Mouse (Mus musculus) heart, embryonic 16.5 days (tissue): ENCODE measurements around the gene Fam234a. TPM values are rescaled to one million over a fixed set of nuclear protein-coding genes. Genes with fewer than 3 reads are reported as not detected.

ENCODE experiments used
- ATAC-seq: fragments of 200-750 bp; cut with Nextera tagmentation; replicated peaks from 2 replicates; pipeline ENCODE4 v1.8.0; 2017; ENCODE audit warnings: moderate number of reproducible peaks; ENCODE audit not compliant: insufficient read depth, low FRiP score; ENCODE audit errors: extremely low read depth
- H3K27ac ChIP-seq: fragments of 300-500 bp; sonication (generic); 2 replicates; pipeline ENCODE4 v1.5.1; 2014; ENCODE audit warnings: mild to moderate bottlenecking, low read length, control low read depth, moderate library complexity
- H3K27me3 ChIP-seq: fragments of 300-500 bp; sonication (generic); 2 replicates; pipeline ENCODE4 v1.6.1; 2014; ENCODE audit warnings: low read length, mixed read lengths; ENCODE audit not compliant: control insufficient read depth, insufficient read depth
- H3K36me3 ChIP-seq: fragments of 300-500 bp; sonication (generic); 2 replicates; pipeline ENCODE4 v1.6.1; 2014; ENCODE audit not compliant: control insufficient read depth, insufficient read depth
- H3K4me1 ChIP-seq: fragments of 300-500 bp; sonication (generic); 2 replicates; pipeline ENCODE4 v1.6.1; 2014; ENCODE audit warnings: low read length, mixed read lengths; ENCODE audit not compliant: control insufficient read depth, insufficient read depth
- H3K4me2 ChIP-seq: fragments of 300-500 bp; sonication (generic); 2 replicates; pipeline ENCODE4 v1.6.1; 2014; ENCODE audit warnings: low read depth, mild to moderate bottlenecking, control low read depth, low read length
- H3K4me3 ChIP-seq: fragments of 300-500 bp; sonication (generic); 2 replicates; pipeline ENCODE4 v1.5.1; 2014; ENCODE audit warnings: mild to moderate bottlenecking, control low read depth, low read length
- H3K9ac ChIP-seq: fragments of 300-500 bp; sonication (generic); 2 replicates; pipeline ENCODE4 v1.6.1; 2014; ENCODE audit warnings: low read length, control low read depth
- H3K9me3 ChIP-seq: fragments of 300-500 bp; sonication (generic); replicated peaks from 2 replicates; pipeline ENCODE4 v1.6.1; 2016; ENCODE audit warnings: low read length; ENCODE audit not compliant: control insufficient read depth
- WGBS: fragments of 180-500 bp; shearing (Covaris S2); extraction: QIAGEN DNeasy Blood & Tissue Kit; methylation state at CpG from one replicate; pipeline ENCODE4 v1.1.7; 2014; 5-methylcytosine and 5-hydroxymethylcytosine counted together
- polyA plus RNA-seq: library from polyadenylated mRNA; unstranded; fragments of >200 nt; fragmentation: Nextera tagmentation; extraction: Ambion mirVana; gene quantifications from 2 replicates; pipeline ENCODE4 v1.2.1, GENCODE M21; 2015

Fam234a gene
- polyA plus RNA-seq, 1 experiment from 2014 or later, result 48.6 TPM

GRCm38 (mm10) chr17:26212681-26213080 lies 31.4 kb downstream of the Fam234a start:
- no peak overlapping the region for H3K27ac ChIP-seq
- H3K4me1 ChIP-seq, result no peaks in the 10 kb centered on the region
- ATAC-seq, result no peak
- H3K27me3 ChIP-seq, result no peaks in the 10 kb centered on the region
- H3K4me2 ChIP-seq, result no peak overlapping the region
- WGBS, result 81% methylated on average over 11 of the region's 11 CpGs
- no peak overlapping the region for H3K9ac ChIP-seq
- no peaks in the 10 kb centered on the region for H3K9me3 ChIP-seq
- no peak overlapping the region for H3K4me3 ChIP-seq
- H3K36me3 ChIP-seq, result no peaks in the 10 kb centered on the region

- WGBS, result 83% methylated on average over 7 of the region's 7 CpGs
- Histone ChIP-seq H3K27ac (no peak overlapping the region), H3K4me3 (no peak overlapping the region), H3K9ac (no peak overlapping the region), H3K36me3 (no peaks in the 10 kb centered on the region), H3K9me3 (no peaks in the 10 kb centered on the region), H3K4me1 (no peaks in the 10 kb centered on the region), H3K4me2 (no peak overlapping the region), H3K27me3 (no peaks in the 10 kb centered on the region)
- ATAC-seq, result no peak
Measured at GRCm38 (mm10) chr17:26212241-26212640, 31.8 kb downstream of the Fam234a start.

- H3K27ac ChIP-seq, result no peak within 1 kb of the TSS
- no peak within 1 kb of the TSS for H3K4me2 ChIP-seq
- H3K27me3 ChIP-seq, result peaks cover 12% of the 10 kb centered on the region
- WGBS, result 85% methylated on average over 12 of the region's 12 CpGs
- ATAC-seq, result no peak
- H3K36me3 ChIP-seq, result no peaks in the 10 kb centered on the region
- H3K9me3 ChIP-seq, result no peaks in the 10 kb centered on the region
- H3K4me3 ChIP-seq, result no peak within 1 kb of the TSS
- peaks cover 3% of the 10 kb centered on the region; the same call in 1 of the 2 replicates for H3K4me1 ChIP-seq
- H3K9ac ChIP-seq, result no peak within 1 kb of the TSS
Measured at GRCm38 (mm10) chr17:26207686-26208085, 36.4 kb downstream of the Fam234a start, which contains the start of gene Arhgdig. Gene Arhgdig, minus strand, starts transcription at chr17:26207786.

- Histone ChIP-seq H3K27me3 (peaks cover 24% of the 10 kb centered on the region), H3K4me3 (no peak overlapping the region), H3K9me3 (no peaks in the 10 kb centered on the region), H3K4me2 (no peak overlapping the region), H3K36me3 (no peaks in the 10 kb centered on the region), H3K9ac (no peak overlapping the region), H3K4me1 (peaks cover 4% of the 10 kb centered on the region; the same call in 1 of the 2 replicates), H3K27ac (no peak overlapping the region)
- 56% methylated on average over 1 of the region's 1 CpGs for WGBS
- ATAC-seq, result no peak
Measured at GRCm38 (mm10) chr17:26206392-26206791, 37.6 kb downstream of the Fam234a start.

- WGBS, result 37% methylated on average over 11 of the region's 11 CpGs
- Histone ChIP-seq H3K9me3 (no peaks in the 10 kb centered on the region), H3K9ac (no peak overlapping the region), H3K4me3 (no peak overlapping the region), H3K36me3 (no peaks in the 10 kb centered on the region), H3K4me2 (no peak overlapping the region), H3K27ac (no peak overlapping the region), H3K27me3 (peaks cover 36% of the 10 kb centered on the region), H3K4me1 (peaks cover 9% of the 10 kb centered on the region; the same call in 1 of the 2 replicates)
- ATAC-seq, result no peak
Measured at GRCm38 (mm10) chr17:26204766-26205165, 39.3 kb downstream of the Fam234a start.

GRCm38 (mm10) chr17:26203321-26203811 lies 40.7 kb downstream of the Fam234a start:
- peak overlapping the region; percentile 62 for H3K4me3 ChIP-seq
- 2% methylated on average over 30 of the region's 30 CpGs for WGBS
- H3K4me1 ChIP-seq, result peaks cover 9% of the 10 kb centered on the region; the same call in 1 of the 2 replicates
- peak; percentile 15; the same call in 1 of the 2 replicates for ATAC-seq
- no peak overlapping the region for H3K27ac ChIP-seq
- no peaks in the 10 kb centered on the region for H3K36me3 ChIP-seq
- peak overlapping the region; percentile 96 for H3K4me2 ChIP-seq
- no peaks in the 10 kb centered on the region for H3K9me3 ChIP-seq
- H3K27me3 ChIP-seq, result peaks cover 42% of the 10 kb centered on the region
- peak overlapping the region; percentile 57 for H3K9ac ChIP-seq

GRCm38 (mm10) chr17:26202737-26203136 lies 41.3 kb downstream of the Fam234a start, which contains the start of gene Rgs11:
Gene Rgs11, plus strand, starts transcription at chr17:26202951.
- Histone ChIP-seq H3K4me3 (peak within 1 kb of the TSS; percentile 62), H3K4me1 (peaks cover 9% of the 10 kb centered on the region; the same call in 1 of the 2 replicates), H3K9ac (peak within 1 kb of the TSS; percentile 57), H3K27me3 (peaks cover 42% of the 10 kb centered on the region), H3K36me3 (no peaks in the 10 kb centered on the region), H3K9me3 (no peaks in the 10 kb centered on the region), H3K27ac (no peak within 1 kb of the TSS), H3K4me2 (peak within 1 kb of the TSS; percentile 96)
- no peak for ATAC-seq
- WGBS, result 2% methylated on average over 21 of the region's 22 CpGs

GRCm38 (mm10) chr17:26201998-26202397 lies 42.0 kb downstream of the Fam234a start:
- H3K27ac ChIP-seq, result no peak overlapping the region
- peaks cover 9% of the 10 kb centered on the region; the same call in 1 of the 2 replicates for H3K4me1 ChIP-seq
- H3K4me3 ChIP-seq, result no peak overlapping the region
- no peak overlapping the region for H3K9ac ChIP-seq
- no peaks in the 10 kb centered on the region for H3K9me3 ChIP-seq
- no peak overlapping the region for H3K4me2 ChIP-seq
- no peak for ATAC-seq
- peaks cover 4% of the 10 kb centered on the region; the same call in 1 of the 2 replicates for H3K36me3 ChIP-seq
- peaks cover 42% of the 10 kb centered on the region for H3K27me3 ChIP-seq

- Histone ChIP-seq H3K9ac (peak overlapping the region; percentile 71), H3K4me3 (peak overlapping the region; percentile 64), H3K4me1 (peaks cover 9% of the 10 kb centered on the region; the same call in 1 of the 2 replicates), H3K27me3 (peaks cover 42% of the 10 kb centered on the region), H3K4me2 (peak overlapping the region; percentile 99), H3K9me3 (no peaks in the 10 kb centered on the region), H3K36me3 (peaks cover 10% of the 10 kb centered on the region), H3K27ac (no peak overlapping the region)
- ATAC-seq, result peak; percentile 40; the same call in 1 of the 2 replicates
- WGBS, result under 1% methylated on average over 89 of the region's 92 CpGs
Measured at GRCm38 (mm10) chr17:26200831-26201705, 43.0 kb downstream of the Fam234a start.
